Comparison of ENCODE assay signal across 9 mouse cellular contexts in genomic region chr12:117844917-117845316, GRCm38 (mm10). TPM values are rescaled to one million over a fixed set of nuclear protein-coding genes. Genes with fewer than 3 reads are reported as not detected.
DNase-seq lines count a peak whose midpoint lies in the region; ATAC-seq and TF ChIP-seq lines count a peak whose summit lies in the region.
"Had no signal": no experiment of that assay in that cellular context is flagged by ENCODE, and none has a peak within 500 bp of the region (broad histone marks: within the 10 kb centered on the region; RNA-seq: fewer than 3 reads in every experiment).

No protein-coding gene starts in this region.

- TF ChIP-seq POLR2A in lung, adult 2 months (IDR thresholded peaks at IDR 0.05; ENCODE audit: borderline replicate concordance, extremely low read depth, low read depth, low read length), result no peak

- H3K4me1 ChIP-seq in lung, embryonic 14.5 days (ENCODE audit: insufficient read depth), result no peaks in the 10 kb centered on the region
- H3K4me1 ChIP-seq in lung, adult 2 months (ENCODE audit: control insufficient read depth, insufficient read depth, low read length), result peaks cover 3% of the 10 kb centered on the region
- 0 out of 2 replicates have a peak, but pooled peaks cover 6% of the 10 kb centered on the region for H3K4me1 ChIP-seq in embryonic facial prominence, embryonic 12.5 days
- H3K4me1 ChIP-seq in intestine, postnatal 0 days (replicated peaks; ENCODE audit: control insufficient read depth, insufficient read depth, low read length), result no peaks in the 10 kb centered on the region
- H3K4me1 ChIP-seq in neural tube, embryonic 15.5 days, result peaks cover 6% of the 10 kb centered on the region; the same call in 1 of the 2 replicates

- no peak for ATAC-seq in lung, embryonic 14.5 days (ENCODE audit: insufficient read depth)
- no peak for ATAC-seq in embryonic facial prominence, embryonic 12.5 days (ENCODE audit: insufficient number of reproducible peaks, insufficient read depth, low FRiP score, low TSS enrichment)
- ATAC-seq in intestine, postnatal 0 days, result no peak
- no peak for ATAC-seq in neural tube, embryonic 15.5 days (ENCODE audit: low FRiP score)

- no peaks in the 10 kb centered on the region for H3K9me3 ChIP-seq in lung, embryonic 14.5 days (ENCODE audit: low read depth, low read length)
- H3K9me3 ChIP-seq in embryonic facial prominence, embryonic 12.5 days, result no peaks in the 10 kb centered on the region
- no peaks in the 10 kb centered on the region for H3K9me3 ChIP-seq in intestine, postnatal 0 days (ENCODE audit: control insufficient read depth)
- H3K9me3 ChIP-seq in neural tube, embryonic 15.5 days (replicated peaks), result no peaks in the 10 kb centered on the region
- H3K9me3 ChIP-seq: hindbrain, embryonic 15.5 days had no signal

- H3K4me2 ChIP-seq in lung, embryonic 14.5 days, result peak overlapping the region; percentile 82
- peak overlapping the region; percentile 75 for H3K4me2 ChIP-seq in embryonic facial prominence, embryonic 12.5 days (replicated peaks)
- peak overlapping the region; percentile 100 for H3K4me2 ChIP-seq in intestine, postnatal 0 days (replicated peaks; ENCODE audit: low read depth)
- H3K4me2 ChIP-seq in neural tube, embryonic 15.5 days, result peak overlapping the region; percentile 98

- H3K27ac ChIP-seq in lung, embryonic 14.5 days (ENCODE audit: low read depth), result no peak overlapping the region
- no peak overlapping the region for H3K27ac ChIP-seq in embryonic facial prominence, embryonic 12.5 days
- H3K27ac ChIP-seq in intestine, postnatal 0 days (ENCODE audit: low read depth, low read length), result no peak overlapping the region
- H3K27ac ChIP-seq in neural tube, embryonic 15.5 days (replicated peaks), result no peak overlapping the region
- H3K27ac ChIP-seq: hindbrain, embryonic 15.5 days had no signal

- no peaks in the 10 kb centered on the region for H3K36me3 ChIP-seq in lung, embryonic 14.5 days (ENCODE audit: insufficient read depth)
- H3K36me3 ChIP-seq in embryonic facial prominence, embryonic 12.5 days, result no peaks in the 10 kb centered on the region
- H3K36me3 ChIP-seq in intestine, postnatal 0 days (ENCODE audit: control insufficient read depth, insufficient read depth), result no peaks in the 10 kb centered on the region
- no peaks in the 10 kb centered on the region for H3K36me3 ChIP-seq in neural tube, embryonic 15.5 days
- H3K36me3 ChIP-seq: hindbrain, embryonic 15.5 days had no signal

- DNase-seq in lung, embryonic 14.5 days, result no peak
- DNase-seq in lung, adult 2 months, result no peak
- DNase-seq in cerebellum, adult 8-10 months, result no peak
- DNase-seq in left cerebral cortex, postnatal 14 days (ENCODE audit: low spot score in 2 of 2), result no peak
- DNase-seq in cerebellum, postnatal 25 days, result no peak

- H3K9ac ChIP-seq in lung, embryonic 14.5 days, result peak overlapping the region; percentile 87
- no peak overlapping the region; the same call in 1 of the 2 replicates for H3K9ac ChIP-seq in embryonic facial prominence, embryonic 12.5 days
- H3K9ac ChIP-seq in intestine, postnatal 0 days (ENCODE audit: low read depth, low read length), result no peak overlapping the region
- H3K9ac ChIP-seq in neural tube, embryonic 15.5 days (replicated peaks), result no peak overlapping the region
- H3K9ac ChIP-seq: hindbrain, embryonic 15.5 days had no signal

- WGBS in lung, embryonic 14.5 days, result 20% methylated on average over 2 of the region's 2 CpGs
- WGBS in lung, adult 2 months, result 36% methylated on average over 2 of the region's 2 CpGs
- WGBS in embryonic facial prominence, embryonic 12.5 days, result 17% methylated on average over 2 of the region's 2 CpGs
- WGBS in intestine, postnatal 0 days, result 34% methylated on average over 2 of the region's 2 CpGs
- 36% methylated on average over 2 of the region's 2 CpGs for WGBS in neural tube, embryonic 15.5 days

- no peak for TF ChIP-seq CTCF in lung, embryonic 14.5 days (IDR thresholded peaks at IDR 0.05; ENCODE audit: low read depth)
- no peak for TF ChIP-seq CTCF in lung, adult 2 months (IDR thresholded peaks at IDR 0.05; ENCODE audit: insufficient read depth, low read length)
- TF ChIP-seq CTCF in intestine, postnatal 0 days (IDR thresholded peaks at IDR 0.05; ENCODE audit: low read depth), result no peak

- intact Hi-C loops in left cerebral cortex, postnatal 14 days (cut with DNase I), result no loop called here

- H3K27me3 ChIP-seq in lung, embryonic 14.5 days (ENCODE audit: insufficient read depth, low read length), result no peaks in the 10 kb centered on the region
- no peaks in the 10 kb centered on the region for H3K27me3 ChIP-seq in embryonic facial prominence, embryonic 12.5 days
- H3K27me3 ChIP-seq in intestine, postnatal 0 days (replicated peaks; ENCODE audit: control insufficient read depth, insufficient read depth, low read length), result 0 out of 2 replicates have a peak, but pooled peaks cover 3% of the 10 kb centered on the region
- H3K27me3 ChIP-seq in neural tube, embryonic 15.5 days (replicated peaks), result peaks cover 24% of the 10 kb centered on the region

- H3K4me3 ChIP-seq in lung, embryonic 14.5 days (ENCODE audit: low read depth, low read length), result peak overlapping the region; percentile 81
- H3K4me3 ChIP-seq in lung, adult 2 months (replicated peaks; ENCODE audit: extremely low read depth, low read depth, low read length), result no peak overlapping the region
- H3K4me3 ChIP-seq in embryonic facial prominence, embryonic 12.5 days, result peak overlapping the region; percentile 76
- no peak overlapping the region for H3K4me3 ChIP-seq in intestine, postnatal 0 days (ENCODE audit: low read depth, low read length)
- H3K4me3 ChIP-seq in neural tube, embryonic 15.5 days (replicated peaks), result no peak overlapping the region

RNA-seq across cellular contexts. Expression of gene Cdca7l, which starts 40.8 kb away (rescaled TPM):
- polyA plus RNA-seq in lung, embryonic 14.5 days (2014; fragmentation: Nextera tagmentation; extraction: Ambion mirVana), result 67.7 and 71.5 TPM in 2 replicates
- 2.1 and 2.6 TPM in 2 replicates for polyA plus RNA-seq in lung, adult 2 months (2012; rRNA removed)
- 34.1 and 34.6 TPM in 2 replicates for polyA plus RNA-seq in embryonic facial prominence, embryonic 12.5 days (2016; fragmentation: Nextera tagmentation; extraction: Ambion mirVana)
- 8.1 and 8.2 TPM in 2 replicates for polyA plus RNA-seq in intestine, postnatal 0 days (2015; fragmentation: Nextera tagmentation; extraction: Ambion mirVana)
- polyA plus RNA-seq in neural tube, embryonic 15.5 days (2015; fragmentation: Nextera tagmentation; extraction: Ambion mirVana), result 4.3 and 12.7 TPM in 2 replicates
- total RNA-seq in left cerebral cortex, postnatal 14 days (2021), result under 1 TPM; 0.74 to 0.81 TPM

Comparison
In these comparisons a context has a peak if more than half of its experiments do, and no peak if none do; other contexts are left out.
1. H3K4me3 ChIP-seq: peak in lung, embryonic 14.5 days (single experiment) and embryonic facial prominence, embryonic 12.5 days (single experiment); none in lung, adult 2 months (single experiment), intestine, postnatal 0 days (single experiment) and neural tube, embryonic 15.5 days (single experiment).
2. Peak in every context shown above with its lines, with median percentiles within 50 percentile points of each other: H3K4me2 ChIP-seq.